Mouse (Mus musculus) G1E (cell line): Measurements from ENCODE around the gene Fam78b.

Experiments used
- CTCF ChIP-seq: IDR thresholded peaks from 2 replicates; pipeline ENCODE4 v1.5.1; 2012; ENCODE audit warnings: low read depth, low read length, inconsistent platforms, mixed read lengths
- GATA1 ChIP-seq: IDR thresholded peaks from 2 replicates; pipeline ENCODE4 v1.6.1; 2012; ENCODE audit warnings: borderline replicate concordance, low read length, inconsistent platforms, mixed read lengths
- GATA2 ChIP-seq: IDR thresholded peaks from 2 replicates; pipeline ENCODE4 v1.6.1; 2012; ENCODE audit warnings: low read depth, low read length, inconsistent platforms, borderline replicate concordance
- POLR2AphosphoS5 ChIP-seq: IDR thresholded peaks from 2 replicates; pipeline ENCODE4 v1.6.1; 2012; ENCODE audit warnings: low read depth, low read length, inconsistent platforms; ENCODE audit not compliant: insufficient replicate concordance
- TAL1 ChIP-seq: conservative IDR thresholded peaks from 2 replicates; pipeline ENCODE4 v1.6.1; 2012; ENCODE audit warnings: low read depth, low read length, inconsistent platforms, mixed read lengths

DNA sequence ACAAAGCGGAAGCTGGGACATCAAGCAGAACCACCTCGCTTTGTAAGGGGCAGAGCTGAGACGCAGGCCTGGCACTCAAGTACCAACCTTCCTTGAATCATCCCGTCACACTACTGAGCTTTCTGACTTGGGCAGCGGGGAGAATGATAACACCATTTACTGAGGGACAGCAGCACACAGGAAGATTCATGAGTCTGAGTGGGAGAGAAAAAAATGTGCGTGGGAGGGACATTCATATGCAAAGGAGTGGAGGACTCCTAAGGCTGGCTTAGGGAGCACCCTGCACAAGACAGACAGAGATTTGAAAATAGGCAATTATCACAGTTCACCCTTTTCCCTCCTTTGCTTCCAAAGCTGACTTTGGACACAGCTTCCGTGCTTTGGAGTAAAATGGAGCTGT, 117.8 kb downstream of the Fam78b start:
- TF ChIP-seq GATA1 (no peak), CTCF (no peak), GATA2 (no peak), TAL1 (no peak), POLR2AphosphoS5 (no peak)
